Mouse (Mus musculus): Measurements from ENCODE around the gene Smo.

Gene Smo

DNA sequence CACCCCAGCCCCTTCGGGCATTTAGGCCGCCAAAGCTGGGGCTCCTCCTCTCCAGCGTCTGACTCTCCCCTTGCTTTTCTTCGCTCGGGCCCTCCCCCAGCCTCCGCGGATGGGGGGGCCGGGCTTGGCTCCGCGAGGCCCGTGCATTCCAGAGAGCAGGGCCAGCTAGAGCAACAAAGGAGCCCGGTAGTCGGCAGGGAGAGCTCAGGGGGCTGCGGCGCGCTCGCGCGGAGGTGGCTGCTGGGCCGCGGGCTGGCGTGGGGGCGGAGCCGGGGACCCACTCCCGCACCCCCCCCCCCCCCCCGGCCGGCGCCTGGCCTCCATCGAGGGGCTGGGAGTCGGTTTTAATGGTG, at the start of gene Smo:
Gene Smo (plus strand): TSS at position 168 of the 353 bp plus-strand sequence.
- DNase-seq = peak; percentile 77 to 90

DNA sequence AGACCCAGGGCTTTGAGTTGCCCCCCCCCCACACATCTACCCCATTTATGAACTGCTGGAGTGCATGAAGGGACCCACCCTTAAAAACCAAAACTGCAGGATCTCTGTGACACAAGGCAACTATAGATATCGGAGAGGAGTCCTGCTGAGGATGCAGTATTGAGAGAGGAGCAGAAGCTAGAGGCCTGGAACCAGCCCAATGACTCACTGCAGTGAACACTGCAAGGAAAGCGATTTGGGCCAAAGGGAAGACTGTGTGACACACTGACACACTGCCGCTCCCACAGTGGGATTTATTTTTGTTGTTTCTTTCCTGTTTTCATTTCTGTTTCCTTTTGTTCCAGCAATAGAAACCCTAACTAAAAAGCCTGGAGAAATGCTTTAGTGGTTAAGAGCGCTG, 49.4 kb upstream of the Smo start:
- no peak for DNase-seq

DNA sequence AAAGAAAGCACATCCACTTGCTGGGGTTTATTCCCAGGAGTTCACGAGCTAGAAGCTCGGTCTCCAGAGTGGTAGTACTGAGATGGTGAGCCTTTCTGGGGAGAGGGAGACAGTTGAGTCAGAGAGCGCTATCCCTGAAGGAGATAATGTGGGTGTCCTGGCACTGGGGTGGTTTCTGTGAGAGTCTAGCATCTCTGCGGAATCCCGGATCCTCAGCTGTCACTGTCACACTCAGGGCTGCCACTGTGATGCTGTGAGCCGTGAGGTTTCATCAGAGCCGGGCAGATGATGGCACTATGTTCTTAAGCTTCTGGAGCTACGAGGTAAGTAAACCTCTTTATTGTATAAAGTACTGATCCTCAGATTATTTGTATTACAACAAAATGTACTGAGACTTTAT, 45.8 kb upstream of the Smo start:
- no peak for DNase-seq

DNA sequence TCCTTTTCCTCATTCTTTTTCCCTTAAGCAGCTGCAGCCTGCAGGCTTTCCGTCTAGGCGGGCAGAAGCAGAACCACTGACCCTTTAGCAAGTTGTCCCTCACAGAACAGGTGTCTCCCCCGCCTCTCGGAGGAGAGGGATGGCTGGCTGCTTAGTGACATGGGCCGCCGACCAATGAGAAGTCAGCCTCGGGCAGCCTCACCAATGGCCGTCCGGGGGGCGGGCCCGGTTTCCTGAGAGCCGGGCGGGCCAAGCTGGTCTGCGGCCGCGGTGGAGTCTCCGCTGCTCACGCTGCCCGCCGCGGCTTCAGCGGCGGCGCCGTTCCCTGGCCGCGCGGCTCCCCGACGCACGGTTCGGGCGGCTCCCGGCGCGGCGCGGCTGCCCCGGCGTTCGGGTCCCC, 41.4 kb upstream of the Smo start, which contains the start of gene Tspan33:
Gene Tspan33 (plus strand): TSS at position 270 of the 400 bp plus-strand sequence.
- peak; percentile 97 to 99 for DNase-seq

DNA sequence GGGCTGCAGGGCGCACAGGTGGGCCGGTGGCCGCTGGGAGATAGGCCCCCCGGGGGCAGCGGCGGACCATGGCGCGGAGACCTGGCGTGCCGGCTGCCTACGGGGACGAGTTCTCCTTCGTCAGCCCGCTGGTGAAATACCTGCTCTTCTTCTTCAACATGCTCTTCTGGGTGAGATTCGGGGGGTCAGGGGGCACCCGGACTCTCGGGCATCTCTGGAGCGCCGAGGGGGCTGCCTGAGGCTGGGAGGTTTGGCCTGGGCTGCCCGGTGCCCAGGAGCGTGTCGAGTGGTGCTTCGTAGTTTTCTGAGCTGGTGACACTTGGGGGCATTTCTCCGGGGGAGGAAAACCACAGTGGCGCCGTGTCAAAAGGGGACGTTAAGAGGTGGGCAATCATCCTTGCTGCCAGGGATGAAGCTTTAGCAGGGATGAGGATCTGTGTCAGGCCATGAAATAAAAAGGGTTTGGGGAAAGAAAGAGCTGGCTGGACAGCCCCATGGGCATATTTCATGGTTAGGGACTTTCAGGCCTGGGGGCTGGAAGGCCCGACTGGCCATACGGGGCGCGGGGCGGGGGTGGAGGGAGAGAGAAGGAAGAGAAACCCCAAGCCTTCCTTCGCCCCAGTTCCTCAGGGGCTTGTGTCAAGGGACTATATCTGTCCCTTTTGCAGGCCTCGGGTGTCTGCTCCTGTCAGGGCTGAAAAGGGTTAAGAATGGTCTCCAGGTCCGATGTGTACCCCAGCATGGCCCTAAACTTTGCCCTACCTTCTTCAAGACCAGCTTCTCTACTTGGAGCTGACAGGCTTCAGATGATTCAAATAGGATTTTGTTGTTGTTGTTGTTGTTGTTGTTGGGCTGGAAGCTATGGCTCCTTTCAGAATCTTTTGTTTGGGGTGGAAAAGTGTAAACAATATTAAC, 40.7 kb upstream of the Smo start:
- peak in 1 of 2 experiments; percentile 9 for DNase-seq

DNA sequence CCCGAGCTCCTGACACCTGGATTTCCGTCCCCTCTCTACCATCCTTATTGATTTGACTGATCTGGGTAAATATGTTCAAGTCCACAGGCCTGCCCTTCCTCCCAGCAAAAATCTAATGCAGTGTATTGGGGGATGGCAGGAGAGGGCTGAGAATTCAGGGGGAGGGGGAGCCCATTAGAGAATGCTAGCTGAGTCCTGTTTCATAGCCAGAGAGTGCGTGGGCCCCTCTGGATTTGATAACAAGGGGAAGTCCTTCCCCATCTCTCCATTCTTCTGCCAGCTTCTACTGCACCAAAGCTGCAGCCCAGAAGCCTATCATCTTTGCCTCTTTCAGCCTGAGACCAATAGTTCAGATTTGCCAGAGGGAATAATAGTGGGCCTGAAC, 40.0 kb upstream of the Smo start:
- DNase-seq = no peak

DNA sequence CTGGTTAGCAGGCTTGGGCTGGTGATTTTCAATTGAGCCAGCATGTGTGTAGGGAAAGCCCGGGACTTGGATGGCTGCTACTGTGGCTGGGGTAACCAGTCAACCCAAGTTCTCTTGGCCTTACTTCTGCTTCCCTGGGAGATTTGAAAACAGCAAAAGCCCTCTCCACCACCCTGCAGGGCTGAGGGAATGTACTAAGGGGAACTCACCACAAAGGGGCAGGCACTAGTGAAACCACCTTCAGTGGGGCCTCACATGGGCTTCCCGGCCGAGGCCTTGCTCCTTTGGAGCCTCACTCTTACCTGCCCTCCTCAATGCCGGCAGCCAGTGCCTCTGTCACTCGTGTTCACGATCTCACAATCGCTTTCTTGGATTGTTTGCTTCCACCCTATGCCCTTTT, 39.3 kb upstream of the Smo start:
- DNase-seq = no peak

DNA sequence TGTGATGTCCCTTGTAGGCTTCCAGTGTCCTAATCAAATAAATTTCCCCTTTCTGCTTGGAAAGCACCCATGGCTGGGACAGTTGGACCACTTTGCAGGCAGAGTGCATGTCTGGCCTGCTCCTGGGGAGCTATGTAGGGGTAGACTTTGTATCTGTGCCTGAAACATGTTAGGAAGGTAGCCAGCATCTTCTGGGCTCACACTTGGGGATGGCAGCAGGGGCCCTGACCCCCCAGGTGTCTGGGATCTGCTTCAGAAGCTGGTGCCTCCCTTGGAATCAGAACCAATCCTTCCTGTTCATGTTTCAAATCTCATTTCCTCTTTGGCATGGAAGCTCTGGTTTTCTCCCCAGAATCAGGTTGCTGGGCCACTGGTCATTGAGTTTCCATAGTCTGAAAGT, 38.2 kb upstream of the Smo start:
- no peak for DNase-seq

DNA sequence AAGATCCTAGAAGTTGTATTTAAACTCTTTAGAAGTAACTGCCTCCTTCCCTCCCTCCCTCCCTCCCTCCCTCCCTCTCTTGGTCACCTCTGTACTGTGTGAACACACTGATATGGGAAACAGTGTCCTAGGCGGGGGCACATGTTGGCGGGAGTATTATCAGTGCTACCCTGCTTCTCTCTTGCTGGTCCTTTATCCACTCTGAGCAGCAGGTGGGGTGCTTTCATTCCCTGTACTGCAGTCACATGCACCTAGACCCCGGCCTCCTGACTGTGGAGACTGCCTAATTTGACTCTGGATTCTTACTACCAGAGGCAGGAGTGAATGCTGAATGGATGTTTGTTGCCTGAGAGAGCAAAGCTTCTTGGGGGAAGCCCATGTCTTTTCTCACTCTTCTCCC, 37.8 kb upstream of the Smo start:
- no peak for DNase-seq

DNA sequence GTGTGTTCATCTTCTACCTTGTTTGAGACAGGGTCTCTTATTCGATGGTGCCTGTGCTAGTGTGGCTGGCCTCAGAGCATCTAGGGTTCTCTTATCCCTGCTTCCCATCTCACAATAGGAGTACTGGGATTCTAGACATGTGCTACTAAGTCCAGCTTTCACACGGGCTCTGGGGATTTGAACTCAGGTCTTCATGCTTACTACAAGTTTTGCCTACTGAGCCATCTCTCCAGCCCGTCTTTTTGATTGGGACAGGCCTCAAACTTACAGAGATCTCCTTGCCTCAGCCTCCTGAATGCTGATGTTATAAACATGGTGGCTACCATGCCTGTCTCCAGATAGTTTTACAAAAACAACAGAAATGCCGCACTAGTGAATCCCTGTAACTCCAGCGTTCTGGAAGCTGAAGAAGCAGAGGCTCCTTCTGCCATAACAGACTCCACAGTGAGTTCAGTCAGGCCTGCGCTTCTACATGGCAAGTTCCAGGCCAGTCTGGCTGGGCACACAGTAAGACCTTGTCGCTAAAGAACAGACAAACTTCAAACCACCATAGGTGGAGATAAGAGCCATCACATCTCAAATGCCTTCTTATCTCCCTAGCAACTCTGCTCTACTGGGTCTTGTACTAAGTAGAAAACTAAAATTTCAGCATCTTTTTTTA, 36.1 kb upstream of the Smo start:
- DNase-seq = no peak

DNA sequence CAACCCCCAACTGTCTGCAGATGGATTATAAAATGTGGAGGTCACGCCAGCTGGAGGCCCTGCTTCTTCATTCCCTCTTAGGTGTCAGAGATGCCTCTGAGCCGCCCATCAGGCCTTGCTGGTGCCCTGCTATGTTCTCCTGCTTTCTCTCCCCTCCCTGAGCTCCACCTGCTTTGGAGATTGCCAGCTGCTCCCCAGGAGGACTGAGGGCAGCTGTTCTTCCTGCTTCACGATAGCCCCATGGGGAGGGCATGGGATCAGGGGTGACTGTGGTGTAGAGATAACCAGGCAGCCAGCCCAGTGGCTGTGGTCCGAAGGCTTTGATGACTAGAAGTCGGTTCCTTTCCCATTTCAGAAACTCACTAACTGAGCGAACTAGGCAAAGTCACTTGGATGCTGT, 34.3 kb upstream of the Smo start:
- no peak for DNase-seq

DNA sequence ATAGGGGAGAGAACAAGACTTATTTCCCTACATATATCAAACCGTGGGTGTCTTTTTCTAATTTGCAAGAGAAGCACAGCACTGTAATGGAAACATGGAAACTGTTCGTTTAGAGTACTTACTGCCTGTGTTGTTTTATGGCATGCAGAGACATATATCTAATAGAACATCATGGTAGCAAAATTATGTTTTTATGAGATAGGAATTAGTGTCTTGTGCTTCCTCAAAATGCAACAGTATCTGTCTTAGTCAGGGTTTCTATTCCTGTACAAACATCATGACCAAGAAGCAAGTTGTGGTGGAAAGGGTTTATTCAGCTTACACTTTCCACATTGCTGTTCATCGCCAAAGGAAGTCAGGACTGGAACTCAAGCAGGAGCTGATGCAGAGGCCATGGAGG, 33.2 kb upstream of the Smo start:
- DNase-seq = no peak

DNA sequence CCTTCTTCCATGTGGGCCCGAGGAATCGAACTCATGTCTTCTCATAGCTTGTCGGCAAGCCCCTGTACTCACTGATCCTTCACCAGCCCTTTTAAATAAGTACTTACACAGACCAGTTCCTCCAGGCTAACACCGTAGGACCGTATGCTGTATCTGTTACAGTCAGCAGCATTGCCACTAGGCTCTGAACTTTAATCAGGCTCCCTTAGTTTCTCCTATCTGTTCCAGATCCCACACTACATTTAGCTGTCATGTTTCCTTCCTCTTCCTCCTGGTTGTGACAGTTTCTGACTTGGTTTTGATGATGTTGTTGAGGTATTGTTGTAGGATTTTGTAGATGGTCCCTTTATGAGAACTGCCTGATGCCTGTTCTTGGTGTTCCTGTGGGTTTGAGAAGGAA, 31.2 kb upstream of the Smo start:
- no peak for DNase-seq

DNA sequence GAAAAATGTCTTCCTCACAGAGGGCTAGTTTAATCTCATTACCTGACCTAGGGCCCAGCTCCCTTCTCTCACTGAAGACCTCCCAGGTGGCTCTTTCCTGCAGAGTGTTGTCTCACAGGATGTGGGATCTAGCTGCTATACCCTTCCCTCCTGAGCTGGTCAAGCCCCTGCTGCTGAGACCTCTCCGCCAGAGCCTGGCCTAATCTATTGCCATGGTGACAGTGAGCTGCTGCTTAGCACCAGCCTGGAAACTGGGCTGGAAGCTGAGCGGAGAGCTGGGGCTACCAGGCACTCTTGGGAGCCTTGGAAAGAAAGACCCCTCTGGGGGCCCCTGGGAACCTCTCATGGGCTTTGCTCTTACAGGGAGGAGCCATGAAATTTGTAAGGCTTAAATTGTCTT, 27.4 kb upstream of the Smo start:
- no peak for DNase-seq

DNA sequence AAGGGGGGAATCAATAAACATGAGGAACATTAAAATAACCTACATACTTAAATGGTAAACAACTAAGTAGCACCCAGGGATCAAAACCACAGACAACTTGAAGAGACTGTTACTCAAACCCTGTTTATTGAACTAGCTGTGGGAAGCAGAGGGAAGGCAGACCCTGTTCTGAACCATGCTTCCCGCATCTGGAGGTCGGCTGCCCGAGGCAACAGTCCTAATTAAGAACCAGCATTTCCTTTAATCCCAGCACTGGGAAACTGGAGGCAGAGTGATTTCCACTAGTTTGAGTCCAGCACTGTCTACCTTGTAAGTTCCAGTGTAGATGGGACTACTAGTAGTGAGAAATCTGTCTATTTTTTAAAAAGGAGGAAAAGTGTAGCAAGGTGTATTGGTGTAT, 24.0 kb upstream of the Smo start:
- no peak for DNase-seq

DNA sequence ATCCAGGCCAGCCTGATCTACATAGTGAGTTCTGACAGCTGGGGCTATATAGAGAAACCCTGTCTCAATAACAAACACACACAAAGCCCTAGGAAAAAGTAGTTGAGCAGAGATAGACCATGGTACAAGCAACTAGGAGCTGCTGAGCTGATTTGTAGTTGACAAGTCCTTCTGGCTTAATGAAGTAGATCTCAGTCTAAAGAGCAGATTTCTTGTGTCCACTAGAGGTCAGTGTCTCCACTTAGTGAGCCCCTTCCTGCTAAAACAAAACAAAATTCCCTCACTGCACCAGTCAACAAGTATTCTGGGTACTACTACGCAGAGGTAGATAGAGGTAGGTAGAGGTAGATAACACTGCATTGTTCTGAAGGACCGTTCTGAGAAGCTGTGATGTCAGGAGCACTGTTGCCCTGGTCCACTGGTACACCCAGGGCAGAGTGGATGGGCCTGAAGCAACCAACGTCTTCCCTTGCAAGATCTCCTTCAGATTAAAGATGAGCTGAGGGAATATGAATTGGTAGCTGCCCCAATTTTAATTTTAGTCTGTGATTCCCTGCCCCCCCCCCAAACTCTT, 23.2 kb upstream of the Smo start:
- DNase-seq = peak in 1 of 2 experiments; percentile 55

DNA sequence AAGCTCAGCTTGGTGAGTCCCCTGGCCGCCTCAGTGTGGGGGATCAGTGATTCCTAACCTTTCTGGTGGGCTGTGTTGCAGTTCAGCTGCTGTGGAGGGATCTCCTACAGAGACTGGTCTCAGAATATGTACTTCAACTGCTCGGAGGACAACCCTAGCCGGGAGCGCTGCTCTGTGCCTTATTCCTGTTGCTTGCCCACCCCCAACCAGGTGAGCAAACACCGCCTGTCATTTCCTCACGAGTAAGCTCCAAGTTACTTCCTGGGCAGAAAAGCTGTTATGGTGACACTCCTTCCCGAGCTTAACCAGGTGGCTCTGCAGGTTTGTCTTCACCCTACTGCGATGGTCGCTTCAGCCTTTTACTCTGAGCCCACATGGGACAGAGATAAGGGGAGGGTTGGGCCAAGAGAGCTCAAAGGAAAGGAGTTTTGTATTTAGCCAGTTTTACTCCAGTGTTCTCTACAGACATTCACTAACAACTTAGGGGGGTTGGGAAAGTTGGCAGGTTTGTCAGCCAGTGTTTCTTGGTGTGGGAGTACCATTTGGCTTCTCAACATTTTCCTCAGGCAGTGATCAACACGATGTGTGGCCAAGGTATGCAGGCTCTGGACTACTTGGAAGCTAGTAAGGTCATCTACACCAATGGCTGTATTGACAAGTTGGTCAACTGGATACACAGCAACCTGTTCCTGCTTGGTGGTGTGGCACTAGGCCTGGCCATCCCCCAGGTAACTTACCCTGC, 18.5 kb upstream of the Smo start:
- DNase-seq = no peak

DNA sequence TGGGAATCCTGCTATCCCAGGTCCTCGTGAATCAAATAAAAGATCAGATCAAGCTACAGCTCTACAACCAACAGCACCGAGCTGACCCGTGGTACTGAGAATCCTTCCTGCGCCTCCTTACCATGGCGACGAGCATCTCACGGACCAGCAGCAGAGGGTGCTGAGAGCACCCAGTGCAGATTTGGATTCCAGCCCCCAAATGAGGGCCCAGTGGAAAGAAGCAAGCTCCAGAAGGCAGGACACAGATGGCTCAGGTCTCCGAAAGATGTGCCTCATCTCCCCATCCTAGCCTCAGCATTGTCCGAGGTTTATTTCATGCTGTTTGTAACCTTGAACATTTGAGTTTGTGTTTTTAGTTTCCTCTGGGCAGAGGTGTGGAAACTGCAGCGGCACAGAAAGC, 17.8 kb upstream of the Smo start:
- DNase-seq = no peak

DNA sequence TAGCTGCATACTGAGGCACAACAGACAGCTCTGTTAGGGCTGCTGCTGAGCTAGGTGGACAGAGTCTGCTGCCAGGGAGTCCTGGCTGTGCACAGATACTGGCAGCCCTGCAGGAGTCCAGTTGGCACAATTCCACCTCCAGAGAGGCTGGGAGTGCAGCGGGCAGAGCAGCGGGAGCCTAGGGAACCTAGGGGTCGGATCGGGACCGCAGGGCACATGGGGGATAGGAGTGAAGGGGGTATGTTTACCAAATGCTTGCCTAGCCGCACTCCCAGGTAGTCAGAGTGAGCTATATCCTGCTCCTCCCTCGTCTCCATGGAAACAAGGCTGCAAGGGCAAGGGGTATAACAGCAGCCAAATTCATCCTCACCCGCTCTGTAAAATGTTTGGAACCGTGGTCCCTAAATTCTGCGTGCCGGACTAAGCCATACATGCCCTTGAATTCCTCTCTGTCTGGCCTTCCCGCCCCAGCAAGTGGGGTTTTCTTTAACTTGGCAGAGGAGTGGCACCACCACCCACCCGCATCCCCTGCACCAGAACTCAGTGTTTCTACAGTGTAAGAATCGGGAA, 17.3 kb upstream of the Smo start:
- peak; percentile 58 to 74 for DNase-seq

DNA sequence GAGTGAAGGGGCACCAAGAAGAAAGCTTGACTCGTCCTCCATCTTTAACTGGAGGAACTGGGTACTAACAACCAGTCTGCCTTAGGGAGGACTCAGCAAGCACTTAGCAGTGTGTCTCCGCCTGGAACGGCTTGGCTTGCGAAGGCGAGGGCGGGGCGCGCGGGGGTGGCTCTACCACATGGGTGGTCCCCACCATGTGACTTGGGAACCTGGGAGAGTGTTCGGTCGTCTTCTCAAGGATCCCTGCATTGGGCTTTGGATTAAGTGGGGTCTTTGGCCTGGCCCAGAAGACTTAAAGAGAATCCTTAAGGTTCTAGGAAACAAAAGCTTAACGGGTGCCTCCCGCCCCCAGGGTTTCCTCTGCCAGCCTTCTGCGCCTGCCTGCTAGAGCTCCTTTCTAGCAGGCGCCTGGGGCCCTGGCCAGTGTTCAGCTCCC, 16.4 kb upstream of the Smo start:
- peak in 1 of 2 experiments; percentile 59 for DNase-seq

DNA sequence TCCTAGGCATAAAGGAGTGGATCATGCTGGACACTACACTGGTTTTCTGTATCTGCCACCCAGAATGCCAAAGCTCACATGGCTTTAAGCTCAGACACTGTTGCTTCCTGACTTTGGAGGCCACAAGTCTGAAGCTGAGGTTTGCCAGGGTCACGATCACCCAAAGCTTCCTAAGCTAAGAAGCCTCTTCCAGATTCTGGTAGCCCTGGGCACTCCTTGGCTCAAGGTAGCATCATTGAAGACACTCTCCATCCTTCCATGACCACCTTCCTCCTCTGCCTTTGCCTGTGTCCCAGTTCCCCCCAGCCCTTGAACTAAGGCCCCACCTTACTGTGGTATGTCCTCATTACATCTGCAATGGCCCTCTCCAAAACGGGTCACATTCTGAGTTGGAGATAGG, 13.4 kb upstream of the Smo start:
- no peak for DNase-seq

DNA sequence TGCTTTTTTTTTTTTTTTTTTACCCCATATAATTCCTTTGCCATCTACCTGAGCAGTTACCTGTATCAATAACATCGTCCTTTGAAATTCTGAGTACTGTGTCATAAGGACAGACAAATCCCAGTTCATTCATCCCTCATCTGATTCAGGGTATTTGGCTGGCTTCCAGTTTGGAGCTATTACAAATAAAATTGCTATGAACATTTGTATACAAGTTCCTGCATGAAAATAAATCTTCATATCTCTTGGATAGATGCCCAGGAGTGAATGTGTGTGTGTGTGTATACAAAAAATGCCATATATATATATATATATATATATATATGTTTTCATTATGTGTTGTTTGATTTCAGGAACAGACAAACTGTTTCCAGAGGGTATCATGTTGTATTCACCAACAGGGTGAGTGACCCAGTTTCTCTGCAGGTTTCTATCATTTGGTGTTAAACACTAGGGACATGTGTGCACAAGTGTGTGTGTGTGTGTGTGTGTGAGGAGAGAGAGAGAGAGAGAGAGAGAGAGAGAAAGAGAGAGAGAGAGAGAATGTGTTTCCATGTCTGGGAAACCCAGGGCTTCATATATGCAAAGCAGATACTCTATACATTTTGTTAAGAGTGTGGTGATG, 8.6 kb upstream of the Smo start:
- DNase-seq = no peak

Data from kidney, postnatal 25 days (tissue).